Mouse (Mus musculus) layer of hippocampus, adult 2 months (tissue): Measurements from ENCODE around the gene Pafah1b2. TPM values are rescaled to one million over a fixed set of nuclear protein-coding genes. Genes with fewer than 3 reads are reported as not detected.

Experiments used
- DNase-seq, 2 experiments: peaks; one replicate each; pipeline ENCODE4 v3.0.0; 2022; ENCODE audit warnings: low spot score in 2 of 2
- H3K27ac ChIP-seq: fragments of 200-600 bp; 2 replicates; pipeline ENCODE4 v1.8.1; 2022
- H3K4me3 ChIP-seq: fragments of 200-600 bp; 2 replicates; pipeline ENCODE4 v1.8.1; 2022; ENCODE audit warnings: mild to moderate bottlenecking
- CTCF ChIP-seq: fragments of 200-600 bp; conservative IDR thresholded peaks from 2 replicates; pipeline ENCODE4 v1.8.1; 2022; ENCODE audit warnings: antibody characterized with exemption, mild to moderate bottlenecking, moderate library complexity
- total RNA-seq, 2 experiments: library from RNA; stranded (reverse); gene quantifications; 2 replicates each; pipeline ENCODE4 v1.2.3; 2021

Gene Pafah1b2
- total RNA-seq, 2 experiments from 2014 or later, result 215 to 228 TPM

DNA sequence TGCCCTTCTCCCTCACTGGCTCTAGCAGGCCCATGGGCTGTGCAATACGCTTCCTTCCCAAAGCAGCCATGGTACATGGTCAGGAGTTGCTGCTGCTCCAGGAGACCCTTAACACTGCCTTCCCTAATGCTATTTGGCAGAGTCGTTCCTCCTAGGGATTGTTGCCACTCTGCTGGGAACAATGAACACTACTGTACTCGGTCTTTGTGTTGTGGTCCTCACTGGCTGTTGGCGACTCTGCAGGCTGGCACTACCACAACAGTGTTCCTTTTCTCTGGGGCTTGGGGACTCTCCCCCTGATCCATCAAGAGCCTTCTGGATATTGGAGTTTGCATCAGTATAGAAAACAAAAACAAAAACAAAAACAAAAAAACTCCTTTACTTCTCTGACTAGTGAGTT lies 13.5 kb downstream of the Pafah1b2 start:
- no peak for DNase-seq
- H3K27ac ChIP-seq, result peak overlapping the region; percentile 77
- TF ChIP-seq CTCF, result no peak

DNA sequence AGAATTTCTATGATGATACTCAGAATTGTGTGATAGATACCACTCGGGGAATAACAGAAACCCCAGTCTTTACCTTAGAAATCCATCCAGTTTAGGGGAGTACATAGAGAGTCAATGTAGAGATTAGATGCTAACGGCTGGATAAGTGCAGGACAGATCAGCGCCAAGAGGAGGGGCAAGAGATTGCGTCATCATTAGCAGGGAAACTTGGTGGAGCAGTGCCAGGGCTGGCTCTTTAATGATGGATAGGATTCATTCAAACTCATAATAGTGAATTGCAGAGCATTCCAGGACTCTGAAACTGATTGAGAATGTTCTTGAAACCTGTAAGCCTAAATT lies 27.3 kb downstream of the Pafah1b2 start:
- DNase-seq, result peak; percentile 32 to 52
- Histone ChIP-seq H3K4me3 (peak overlapping the region; percentile 90), H3K27ac (peak overlapping the region; percentile 97)
- TF ChIP-seq CTCF, result no peak

More for the DNA sequence above, 13.5 kb downstream of the Pafah1b2 start:
- no peak overlapping the region for H3K4me3 ChIP-seq

DNA sequence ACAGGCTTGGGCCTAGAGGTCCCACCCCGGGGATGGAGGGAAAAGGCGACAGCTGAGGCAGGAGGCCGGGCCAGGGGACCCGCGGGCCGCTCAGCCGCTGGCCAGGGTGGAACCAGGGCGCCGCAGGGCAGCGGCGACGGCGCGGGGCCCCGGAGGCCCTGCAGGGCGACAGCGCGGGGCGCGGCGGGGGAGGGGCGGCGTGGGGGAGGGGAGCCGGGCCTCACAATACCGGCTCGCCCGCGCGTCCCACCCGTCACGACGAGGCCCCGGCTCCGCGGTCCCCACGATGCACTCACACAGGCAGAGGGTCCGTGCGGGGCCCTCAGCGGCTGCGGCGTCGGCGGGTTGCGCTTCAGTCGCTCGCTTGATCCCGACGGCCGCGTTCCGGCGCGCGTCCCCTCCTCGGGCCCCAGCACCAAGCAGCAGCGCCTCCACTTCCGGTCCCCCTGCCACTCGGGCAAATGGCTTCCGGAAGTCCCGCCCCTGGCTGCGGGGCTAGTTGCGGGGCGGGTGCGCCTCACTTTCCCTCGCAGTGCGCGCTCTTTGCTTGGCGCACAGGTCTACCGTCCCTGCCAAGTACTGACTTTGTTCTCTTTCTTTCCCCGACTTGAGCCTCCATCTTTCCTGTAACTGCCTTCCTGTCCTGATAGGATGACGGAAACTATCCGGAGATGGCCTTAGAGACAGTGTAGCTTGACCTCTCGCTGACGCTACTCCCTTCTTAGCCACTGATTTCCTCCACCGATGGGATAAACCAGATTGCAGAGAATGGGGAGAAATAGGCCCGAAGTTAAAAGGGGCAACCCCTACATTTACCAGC lies 27.9 kb downstream of the Pafah1b2 start:
- peak; percentile 90 to 93 for DNase-seq
- TF ChIP-seq CTCF, result 0 out of 2 replicates have a peak, but pooled peaks have one; percentile 2
- peak overlapping the region; percentile 97 for H3K27ac ChIP-seq
- H3K4me3 ChIP-seq, result peak overlapping the region; percentile 90

DNA sequence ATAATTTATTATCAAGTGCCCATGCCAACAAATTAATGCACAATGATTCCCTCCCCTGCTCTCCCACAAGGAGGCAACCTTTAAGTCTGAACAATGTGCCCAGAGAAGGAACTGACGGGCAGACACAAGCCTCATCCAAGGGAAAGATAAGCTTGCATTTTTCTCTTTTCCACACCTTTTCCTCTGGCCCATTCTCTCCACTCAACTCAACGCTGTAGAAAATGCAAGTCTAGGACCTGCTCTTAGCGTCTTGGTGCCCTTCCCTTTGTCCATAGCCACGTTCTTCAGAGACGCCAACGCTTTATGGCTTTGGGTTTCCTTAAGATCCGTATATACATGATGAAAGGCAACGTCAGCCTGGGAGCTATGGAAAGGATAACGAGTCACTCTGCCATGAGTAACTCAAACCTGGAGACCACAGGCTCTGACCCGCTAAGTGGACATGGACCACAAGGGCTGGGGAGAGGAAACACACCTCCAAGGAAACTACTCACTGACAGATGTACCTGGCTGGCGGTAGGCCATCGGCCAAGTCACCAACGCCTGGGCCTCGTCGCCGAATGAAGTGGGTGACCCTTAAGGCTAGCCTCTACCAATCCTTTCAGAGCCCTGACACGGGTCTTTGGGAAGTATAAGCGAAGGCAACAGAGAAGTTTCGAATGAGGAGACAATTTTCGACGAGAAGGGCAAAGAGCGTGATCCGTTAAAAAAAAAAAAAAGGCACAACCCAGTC lies 28.6 kb downstream of the Pafah1b2 start:
- Histone ChIP-seq H3K4me3 (peak overlapping the region; percentile 90), H3K27ac (peak overlapping the region; percentile 97)
- peak; percentile 59 for TF ChIP-seq CTCF
- no peak for DNase-seq

DNA sequence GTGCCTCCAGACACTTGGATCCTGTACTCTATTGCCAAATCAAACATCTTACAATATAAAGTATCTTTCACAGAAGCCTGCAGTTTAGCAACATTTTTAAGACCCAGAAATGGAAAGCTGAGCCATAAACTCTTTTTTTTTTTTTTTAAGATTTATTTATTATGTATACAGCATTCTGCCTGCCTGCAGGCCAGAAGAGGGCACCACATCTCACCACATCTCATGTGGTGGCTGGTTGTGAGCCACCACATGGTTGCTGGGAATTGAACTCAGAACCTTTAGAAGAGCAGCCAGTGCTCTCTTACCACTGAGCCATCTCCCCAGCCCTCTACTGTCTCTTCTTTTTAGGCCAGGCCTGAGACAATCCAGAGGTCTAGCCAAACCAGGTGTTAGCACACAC lies 31.2 kb downstream of the Pafah1b2 start:
- H3K27ac ChIP-seq, result no peak overlapping the region
- no peak for DNase-seq
- no peak overlapping the region for H3K4me3 ChIP-seq
- TF ChIP-seq CTCF, result peak; percentile 58

DNA sequence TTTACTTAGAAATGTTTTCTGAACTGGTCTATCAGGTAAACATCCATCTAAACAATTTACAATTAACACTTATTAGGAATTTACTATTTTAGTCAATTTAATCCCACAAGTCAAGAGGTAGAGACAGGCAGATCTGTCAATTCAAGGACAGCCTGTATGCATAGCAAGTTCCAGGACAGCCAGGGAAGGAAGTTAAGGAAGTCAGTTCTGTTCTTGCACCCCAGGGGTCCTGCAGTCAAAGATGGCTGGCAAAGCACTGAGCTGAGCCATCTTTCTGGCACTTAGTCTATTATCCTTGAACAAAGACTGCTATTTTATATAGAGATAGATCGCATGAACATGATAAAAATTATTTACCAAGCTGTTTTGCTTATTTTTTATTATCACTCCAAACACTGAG lies 31.9 kb downstream of the Pafah1b2 start:
- H3K4me3 ChIP-seq, result no peak overlapping the region
- TF ChIP-seq CTCF, result no peak
- no peak overlapping the region for H3K27ac ChIP-seq
- DNase-seq, result no peak

DNA sequence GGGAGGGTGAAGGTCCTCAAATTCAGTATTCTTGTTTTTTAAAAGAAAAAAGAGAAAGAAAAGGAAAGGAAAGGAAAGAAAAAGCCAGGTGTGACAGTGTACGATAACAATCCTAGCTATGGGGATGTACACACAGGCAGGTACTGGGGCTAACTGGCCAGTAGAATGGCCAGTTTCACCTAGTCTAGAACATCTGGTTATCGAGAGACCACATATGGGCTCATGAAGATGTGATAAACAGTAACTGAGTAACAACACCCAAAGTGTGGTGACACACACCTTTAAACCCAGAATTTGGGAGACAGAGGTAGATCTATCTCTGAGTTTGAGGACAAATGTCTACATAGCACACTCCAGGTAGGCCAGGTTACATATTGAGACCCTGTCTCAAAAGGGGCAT lies 32.7 kb downstream of the Pafah1b2 start:
- Histone ChIP-seq H3K27ac (no peak overlapping the region), H3K4me3 (no peak overlapping the region)
- no peak for DNase-seq
- TF ChIP-seq CTCF, result no peak

DNA sequence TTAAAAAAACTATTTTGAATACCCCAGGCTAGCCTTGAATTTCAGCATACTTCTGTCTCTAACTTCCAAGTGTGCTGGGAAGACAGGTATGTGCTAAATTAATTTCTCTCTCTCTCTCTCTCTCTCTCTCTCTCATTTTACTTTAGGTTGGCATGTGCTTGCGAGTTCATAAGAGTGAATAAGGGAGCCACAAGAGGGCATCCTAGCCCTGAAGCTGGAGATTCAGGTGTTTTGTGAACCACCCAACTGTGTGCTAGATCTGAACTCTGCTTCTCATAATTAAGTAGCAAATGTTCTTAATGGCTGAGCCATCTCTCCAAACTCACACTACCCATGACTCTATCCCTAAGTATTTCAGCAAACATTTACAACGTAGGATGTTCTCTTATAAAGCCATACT lies 35.6 kb downstream of the Pafah1b2 start:
- H3K4me3 ChIP-seq, result no peak overlapping the region
- peak; percentile 54 for TF ChIP-seq CTCF
- H3K27ac ChIP-seq, result no peak overlapping the region
- DNase-seq, result no peak

DNA sequence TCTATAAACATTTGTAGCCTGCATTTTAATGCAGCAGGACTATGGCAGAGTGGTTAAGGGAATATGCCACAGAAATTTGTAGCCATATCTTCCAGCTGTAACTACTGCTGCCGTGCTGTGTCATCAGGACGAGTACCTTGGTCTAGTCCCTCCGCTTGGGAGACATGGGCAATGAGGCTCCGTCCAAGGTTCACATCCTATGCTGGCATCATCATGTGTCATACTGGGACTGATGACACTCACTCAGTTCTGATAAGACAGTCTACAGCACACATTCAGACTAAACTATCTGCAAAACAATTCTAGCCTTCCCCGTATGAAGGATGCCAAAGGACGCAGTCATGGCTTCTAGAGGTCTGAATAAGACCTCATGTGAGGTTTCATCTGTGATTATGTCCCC lies 48.9 kb downstream of the Pafah1b2 start:
- DNase-seq, result no peak
- no peak overlapping the region for H3K27ac ChIP-seq
- no peak for TF ChIP-seq CTCF
- H3K4me3 ChIP-seq, result no peak overlapping the region

DNA sequence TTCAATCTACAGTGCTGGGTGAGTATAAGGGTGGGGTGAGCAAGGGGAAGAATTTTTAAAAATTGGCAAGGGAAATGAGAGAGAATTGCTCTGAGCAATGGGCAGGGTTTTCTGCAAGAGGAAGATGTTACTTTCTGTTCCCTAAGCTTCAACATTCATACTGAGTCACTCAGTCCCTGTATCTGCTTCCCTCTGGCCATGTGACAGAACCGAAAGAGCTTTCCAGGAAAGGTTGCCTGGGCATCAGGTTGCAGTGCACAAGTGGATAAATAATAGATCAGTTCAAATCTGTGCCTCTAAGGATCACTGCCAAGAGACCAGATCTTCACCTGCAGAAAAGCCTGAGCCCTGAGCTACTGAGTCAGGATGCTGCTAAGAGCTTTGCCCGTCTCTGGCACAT lies 50.6 kb downstream of the Pafah1b2 start:
- TF ChIP-seq CTCF, result no peak
- Histone ChIP-seq H3K4me3 (no peak overlapping the region), H3K27ac (no peak overlapping the region; the same call in 1 of the 2 replicates)
- peak in 1 of 2 experiments; percentile 42 for DNase-seq

DNA sequence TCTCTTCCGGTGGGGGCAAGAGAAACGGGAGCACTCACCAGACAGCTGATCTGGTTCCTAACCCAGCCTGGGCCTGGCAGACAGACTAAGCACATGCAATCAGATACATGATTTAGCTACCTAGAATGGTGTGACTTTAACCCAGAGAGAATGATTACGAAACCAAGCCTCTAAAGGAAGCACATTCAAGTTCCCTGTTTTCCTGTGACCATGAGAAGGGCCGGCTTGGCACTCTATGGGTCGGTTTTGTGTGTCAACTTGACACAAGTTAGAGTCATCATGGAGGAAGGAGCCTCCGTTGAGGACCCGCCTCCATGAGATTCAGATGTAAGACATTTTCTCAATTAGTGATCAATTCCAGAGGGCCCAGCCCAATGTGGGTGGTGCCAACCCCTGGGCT lies 52.8 kb downstream of the Pafah1b2 start:
- no peak for TF ChIP-seq CTCF
- H3K4me3 ChIP-seq, result no peak overlapping the region

DNA sequence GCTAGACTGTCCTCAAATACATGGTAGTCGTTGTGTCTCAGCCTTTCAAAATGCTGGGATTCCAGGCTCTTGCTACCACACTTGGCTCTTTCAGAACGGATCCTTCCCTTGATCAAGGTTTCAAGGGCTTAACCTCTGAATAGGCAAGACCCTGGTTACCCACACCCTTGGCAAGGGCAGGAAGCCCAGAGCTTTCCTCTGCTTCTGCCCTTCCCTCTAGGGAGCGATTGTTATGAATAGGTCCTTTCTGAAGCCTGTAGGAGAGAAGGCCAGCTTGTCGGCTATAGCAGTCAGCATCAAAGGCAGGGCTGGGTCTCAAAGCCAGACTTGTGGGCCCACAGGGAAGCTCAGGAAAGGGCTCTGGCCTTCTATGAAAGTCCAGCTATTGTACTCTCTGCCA lies 53.6 kb downstream of the Pafah1b2 start:
- peak overlapping the region; percentile 58 for H3K27ac ChIP-seq
- no peak for TF ChIP-seq CTCF
- DNase-seq, result no peak

More for the DNA sequence above, 52.8 kb downstream of the Pafah1b2 start:
- peak overlapping the region; percentile 71; the same call in 1 of the 2 replicates for H3K27ac ChIP-seq
- DNase-seq, result no peak

DNA sequence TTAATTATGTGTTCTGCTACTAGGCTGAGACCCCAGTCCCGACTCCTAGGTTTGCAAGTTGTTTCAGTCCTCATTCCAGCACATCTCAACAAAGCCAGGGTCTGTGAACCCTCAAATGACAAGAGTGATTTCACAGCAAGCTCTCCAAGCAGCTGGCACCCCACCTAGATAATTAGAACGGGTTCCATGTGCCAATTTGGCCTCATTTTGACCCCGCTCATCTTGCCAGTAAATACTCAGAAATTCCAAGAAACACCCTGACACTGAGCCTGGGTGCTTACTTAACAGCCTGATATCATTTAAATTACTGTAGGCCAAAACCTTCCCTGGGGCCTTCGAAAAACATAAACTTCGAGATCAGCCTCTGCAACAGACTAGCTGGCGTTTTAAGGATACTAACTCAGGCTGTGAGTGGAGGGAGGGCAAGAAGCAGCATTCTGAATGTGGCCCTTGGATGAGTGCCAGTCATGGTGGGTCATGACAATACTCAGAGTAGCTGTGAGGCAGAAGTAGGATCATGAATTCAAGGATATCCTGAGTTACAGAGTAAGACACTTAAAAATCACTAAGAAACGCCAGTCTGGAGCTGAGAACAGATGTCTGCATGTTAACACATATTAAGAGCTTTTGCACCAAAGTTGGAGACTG lies 54.3 kb downstream of the Pafah1b2 start:
- Histone ChIP-seq H3K4me3 (no peak overlapping the region), H3K27ac (peak overlapping the region; percentile 58)
- no peak for TF ChIP-seq CTCF
- no peak for DNase-seq

More for the DNA sequence above, 53.6 kb downstream of the Pafah1b2 start:
- H3K4me3 ChIP-seq, result no peak overlapping the region
